ENCODE assay signal across 8 mouse cellular contexts in the genomic region with DNA sequence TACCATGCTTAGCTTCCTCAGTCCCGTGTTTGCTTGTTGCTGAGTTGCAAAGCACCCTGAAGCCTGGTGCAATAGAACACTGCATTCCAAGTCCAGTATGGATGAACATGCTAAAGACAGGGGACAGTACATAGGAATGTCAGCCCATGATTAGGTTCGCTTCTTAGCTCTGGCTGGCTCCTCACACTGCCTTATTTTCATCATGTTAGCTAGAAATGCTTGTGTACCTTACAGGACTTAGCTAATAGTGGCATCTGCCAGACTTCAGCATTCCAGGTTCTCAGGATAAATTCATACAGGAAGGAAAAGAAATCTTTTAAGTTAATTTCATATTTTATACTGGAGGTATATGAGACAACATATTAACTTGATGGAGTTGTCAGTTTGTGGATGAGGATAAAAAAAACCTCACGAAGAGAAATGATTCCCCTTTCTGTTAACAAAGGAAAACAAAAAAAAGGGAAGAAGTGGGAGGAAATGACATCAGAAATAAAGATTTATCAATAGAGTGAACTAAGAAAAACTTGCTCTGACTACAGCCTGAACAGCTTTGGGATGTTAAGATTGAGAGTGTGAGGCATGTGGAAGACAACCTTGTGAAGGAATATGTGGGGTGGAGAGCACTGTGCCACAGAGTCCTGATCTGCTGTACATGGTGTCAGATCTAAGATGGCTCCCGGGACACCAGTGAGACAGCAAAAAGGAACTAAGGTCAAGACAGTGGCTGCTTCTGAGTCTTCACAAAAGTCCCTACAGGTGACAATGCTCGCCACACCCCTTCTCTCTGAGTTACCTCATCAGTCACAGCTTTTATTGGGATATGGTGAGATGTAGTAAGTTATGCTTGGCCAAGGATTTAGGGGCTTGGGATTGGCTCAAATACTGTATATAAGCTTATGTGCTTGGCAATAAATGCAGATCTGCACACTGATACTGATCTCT. TPM values are rescaled to one million over a fixed set of nuclear protein-coding genes. Genes with fewer than 3 reads are reported as not detected.
A peak's percentile ranks its signal among the peaks of the same experiment; 100 is the strongest.
DNase-seq lines count a peak whose midpoint lies in the region; ATAC-seq and TF ChIP-seq lines count a peak whose summit lies in the region.

No protein-coding gene starts in this region.

- H3K9ac ChIP-seq in forebrain, embryonic 11.5 days (ENCODE audit: low read length): peak overlapping the region; percentile 37; the same call in 1 of the 2 replicates
- H3K9ac ChIP-seq in liver, embryonic 11.5 days (ENCODE audit: low read depth, low read length): peak overlapping the region; percentile 58
- H3K9ac ChIP-seq in stomach, embryonic 14.5 days (replicated peaks; ENCODE audit: low read depth, low read length): no peak overlapping the region; the same call in 1 of the 2 replicates

- 69% methylated on average over 5 of the region's 5 CpGs for WGBS in forebrain, embryonic 11.5 days
- 60% methylated on average over 5 of the region's 5 CpGs for WGBS in liver, embryonic 11.5 days
- 61% methylated on average over 5 of the region's 5 CpGs for WGBS in stomach, embryonic 14.5 days

- peak overlapping the region; percentile 25 for H3ac ChIP-seq in C2C12 (ENCODE audit: control insufficient read depth, insufficient read length, low read depth)

- peak; percentile 32 for ATAC-seq in forebrain, embryonic 11.5 days (replicated peaks; ENCODE audit: low FRiP score)
- ATAC-seq in liver, embryonic 11.5 days (replicated peaks; ENCODE audit: low FRiP score): no peak; the same call in 1 of the 2 replicates
- ATAC-seq in stomach, embryonic 14.5 days (ENCODE audit: insufficient number of reproducible peaks, insufficient read depth, low FRiP score, low read depth): no peak

- H3K9me3 ChIP-seq in forebrain, embryonic 11.5 days (ENCODE audit: control insufficient read depth, low read length): no peaks in the 10 kb centered on the region
- no peaks in the 10 kb centered on the region for H3K9me3 ChIP-seq in liver, embryonic 11.5 days (ENCODE audit: control insufficient read depth, low read length)
- no peaks in the 10 kb centered on the region for H3K9me3 ChIP-seq in stomach, embryonic 14.5 days (ENCODE audit: control insufficient read depth, low read depth, low read length)

- no peak overlapping the region for H3K27ac ChIP-seq in forebrain, embryonic 11.5 days (ENCODE audit: low read depth, low read length)
- peak overlapping the region; percentile 53; the same call in 1 of the 2 replicates for H3K27ac ChIP-seq in liver, embryonic 11.5 days (ENCODE audit: low read depth, low read length)
- no peak overlapping the region for H3K27ac ChIP-seq in stomach, embryonic 14.5 days (ENCODE audit: low read length)

- no peak for TF ChIP-seq CTCF in C2C12 (IDR thresholded peaks at IDR 0.05; ENCODE audit: control insufficient read depth, insufficient read depth, insufficient read length)

- peaks cover 34% of the 10 kb centered on the region for H3K79me2 ChIP-seq in C2C12 (ENCODE audit: control insufficient read depth, insufficient read depth)

- peaks cover 8% of the 10 kb centered on the region for H3K79me3 ChIP-seq in C2C12 (ENCODE audit: low read depth)

- peak; percentile 18 for DNase-seq in cerebellum, adult 11 months
- no peak for DNase-seq in cerebellum, adult 8-10 months
- no peak for DNase-seq in forebrain, embryonic 11.5 days (ENCODE audit: low spot score)
- DNase-seq in liver, embryonic 11.5 days (ENCODE audit: low spot score): no peak
- no peak for DNase-seq in urinary bladder, postnatal 14 days (ENCODE audit: low spot score)
- no peak for DNase-seq in ovary, postnatal 36 days (ENCODE audit: low spot score)

- peak overlapping the region; percentile 51 for H3K4me2 ChIP-seq in forebrain, embryonic 11.5 days (ENCODE audit: low read depth, low read length, severe bottlenecking)
- H3K4me2 ChIP-seq in liver, embryonic 11.5 days: peak overlapping the region; percentile 76
- peak overlapping the region; percentile 49 for H3K4me2 ChIP-seq in stomach, embryonic 14.5 days (replicated peaks; ENCODE audit: low read depth, low read length)

- H3K36me3 ChIP-seq in C2C12 (ENCODE audit: control insufficient read depth, insufficient read depth): no peaks in the 10 kb centered on the region
- no peaks in the 10 kb centered on the region for H3K36me3 ChIP-seq in forebrain, embryonic 11.5 days (ENCODE audit: control insufficient read depth, insufficient read depth, low read length)
- no peaks in the 10 kb centered on the region for H3K36me3 ChIP-seq in liver, embryonic 11.5 days (ENCODE audit: control insufficient read depth, insufficient read depth, low read length)
- H3K36me3 ChIP-seq in stomach, embryonic 14.5 days (ENCODE audit: control insufficient read depth, insufficient read depth, low read length): no peaks in the 10 kb centered on the region

- no peak overlapping the region for H3K4me3 ChIP-seq in C2C12 (ENCODE audit: insufficient read depth, poor library complexity, severe bottlenecking)
- H3K4me3 ChIP-seq in forebrain, embryonic 11.5 days (ENCODE audit: low read depth, low read length): peak overlapping the region; percentile 17
- H3K4me3 ChIP-seq in liver, embryonic 11.5 days (ENCODE audit: low read depth, low read length): peak overlapping the region; percentile 45
- peak overlapping the region; percentile 30 for H3K4me3 ChIP-seq in stomach, embryonic 14.5 days (ENCODE audit: low read depth, low read length)

- no peaks in the 10 kb centered on the region for H3K27me3 ChIP-seq in C2C12 (ENCODE audit: control insufficient read depth, insufficient read depth, insufficient read length)
- H3K27me3 ChIP-seq in forebrain, embryonic 11.5 days (ENCODE audit: control insufficient read depth, insufficient read depth, low read length): no peaks in the 10 kb centered on the region
- no peaks in the 10 kb centered on the region for H3K27me3 ChIP-seq in liver, embryonic 11.5 days (replicated peaks; ENCODE audit: control insufficient read depth, insufficient read depth, low read length)
- H3K27me3 ChIP-seq in stomach, embryonic 14.5 days (ENCODE audit: control insufficient read depth, insufficient read depth, low read length): no peaks in the 10 kb centered on the region

- H3K4me1 ChIP-seq in forebrain, embryonic 11.5 days (replicated peaks; ENCODE audit: control insufficient read depth, insufficient read depth, low read length): peaks cover 5% of the 10 kb centered on the region; the same call in 1 of the 2 replicates
- H3K4me1 ChIP-seq in liver, embryonic 11.5 days (replicated peaks; ENCODE audit: control insufficient read depth, insufficient read depth, low read length): peaks cover 11% of the 10 kb centered on the region
- peaks cover 8% of the 10 kb centered on the region; the same call in 1 of the 2 replicates for H3K4me1 ChIP-seq in stomach, embryonic 14.5 days (ENCODE audit: control insufficient read depth, insufficient read depth, low read length)

TF ChIP-seq in C2C12, 6 proteins besides CTCF, POLR2A, EP300 and RAD21:
- no peak for TF ChIP-seq MAX (IDR thresholded peaks at IDR 0.05)
- no peak for TF ChIP-seq FOSL1 (IDR thresholded peaks at IDR 0.05; ENCODE audit: insufficient read depth, low read length, poor library complexity, severe bottlenecking)
- no peak for TF ChIP-seq MYOD1 (IDR thresholded peaks at IDR 0.05; ENCODE audit: control insufficient read depth, insufficient read length, low read depth)
- TF ChIP-seq CEBPB (IDR thresholded peaks at IDR 0.05; ENCODE audit: low read depth): no peak
- no peak for TF ChIP-seq USF1 (IDR thresholded peaks at IDR 0.05; ENCODE audit: low read depth)
- no peak for TF ChIP-seq MYOG (IDR thresholded peaks at IDR 0.05; ENCODE audit: control insufficient read depth, extremely low read depth, insufficient read length)

RNA-seq across cellular contexts. Expression of gene Fyco1, which starts 1.0 kb away (rescaled TPM):
- 4.1 TPM for polyA plus RNA-seq in C2C12 (2012; fragmentation: generic; extraction: Trizol)
- polyA plus RNA-seq in forebrain, embryonic 11.5 days (2014; fragmentation: Nextera tagmentation; extraction: Ambion mirVana): 8.9 and 11.0 TPM in 2 replicates
- polyA plus RNA-seq in liver, embryonic 11.5 days (2014; fragmentation: Nextera tagmentation; extraction: Ambion mirVana): 7.2 and 8.3 TPM in 2 replicates
- polyA plus RNA-seq in stomach, embryonic 14.5 days (2014; fragmentation: Nextera tagmentation; extraction: Ambion mirVana): 15.1 and 19.7 TPM in 2 replicates

RNA-seq across cellular contexts. Expression of gene Xcr1, which starts 9.1 kb away (rescaled TPM):
- polyA plus RNA-seq in C2C12 (2012; fragmentation: generic; extraction: Trizol): 0.62 TPM
- polyA plus RNA-seq in forebrain, embryonic 11.5 days (2014; fragmentation: Nextera tagmentation; extraction: Ambion mirVana): 0.04 and 0.08 TPM in 2 replicates
- polyA plus RNA-seq in liver, embryonic 11.5 days (2014; fragmentation: Nextera tagmentation; extraction: Ambion mirVana): not detected in 2 replicates
- polyA plus RNA-seq in stomach, embryonic 14.5 days (2014; fragmentation: Nextera tagmentation; extraction: Ambion mirVana): 0.06 and 0.07 TPM in 2 replicates

RNA-seq across cellular contexts. Expression of gene Cxcr6, which starts 46.4 kb away (rescaled TPM):
- polyA plus RNA-seq in C2C12 (2012; fragmentation: generic; extraction: Trizol): 5.7 TPM
- polyA plus RNA-seq in forebrain, embryonic 11.5 days (2014; fragmentation: Nextera tagmentation; extraction: Ambion mirVana): 0.09 and 0.19 TPM in 2 replicates
- polyA plus RNA-seq in liver, embryonic 11.5 days (2014; fragmentation: Nextera tagmentation; extraction: Ambion mirVana): 0.22 TPM in 1 of 2 replicates, not detected in the other
- polyA plus RNA-seq in stomach, embryonic 14.5 days (2014; fragmentation: Nextera tagmentation; extraction: Ambion mirVana): 0.97 and 1.4 TPM in 2 replicates
